Mouse (Mus musculus) adrenal gland, adult (tissue): ENCODE results near the gene Irf2bpl.

ENCODE experiments used
- DNase-seq, 2 experiments: peaks; one replicate each; pipeline ENCODE4 v3.0.0; 2022 to 2023; ENCODE audit warnings: low spot score in 1 of 2; ENCODE audit not compliant: inconsistent age in 2 of 2

The Irf2bpl gene

DNA sequence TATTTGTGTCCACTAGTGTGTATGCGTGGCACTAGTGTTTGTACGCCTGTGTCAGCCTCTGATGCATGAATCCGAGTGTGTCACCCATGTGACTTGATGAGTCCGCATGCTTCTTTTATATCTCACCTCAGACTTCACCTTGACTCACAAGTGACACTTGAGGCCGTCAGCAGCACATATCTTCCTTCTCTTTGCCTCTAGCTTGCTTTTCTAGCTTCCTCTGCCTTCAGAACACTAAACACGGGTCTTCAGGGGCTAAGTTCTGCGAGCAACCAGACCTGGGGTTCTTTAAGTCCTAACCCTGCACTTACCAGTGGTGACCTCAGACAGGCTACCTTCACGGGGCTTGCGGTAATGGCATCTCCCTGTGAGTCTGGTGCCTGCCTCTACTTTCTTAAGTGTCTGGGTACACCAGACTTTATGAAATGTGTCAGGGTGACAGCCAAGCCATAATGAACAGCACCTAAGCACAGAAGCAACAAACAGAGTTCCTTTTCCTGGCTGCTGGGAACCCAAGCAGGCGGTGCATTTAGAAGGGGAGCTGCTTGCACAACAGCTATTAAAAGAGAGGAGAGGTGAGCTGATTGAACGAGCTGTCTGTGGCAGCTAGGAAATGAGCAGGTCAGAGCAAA is 51.9 kb downstream of the Irf2bpl start:
- DNase-seq = peak in 1 of 2 experiments; percentile 47

DNA sequence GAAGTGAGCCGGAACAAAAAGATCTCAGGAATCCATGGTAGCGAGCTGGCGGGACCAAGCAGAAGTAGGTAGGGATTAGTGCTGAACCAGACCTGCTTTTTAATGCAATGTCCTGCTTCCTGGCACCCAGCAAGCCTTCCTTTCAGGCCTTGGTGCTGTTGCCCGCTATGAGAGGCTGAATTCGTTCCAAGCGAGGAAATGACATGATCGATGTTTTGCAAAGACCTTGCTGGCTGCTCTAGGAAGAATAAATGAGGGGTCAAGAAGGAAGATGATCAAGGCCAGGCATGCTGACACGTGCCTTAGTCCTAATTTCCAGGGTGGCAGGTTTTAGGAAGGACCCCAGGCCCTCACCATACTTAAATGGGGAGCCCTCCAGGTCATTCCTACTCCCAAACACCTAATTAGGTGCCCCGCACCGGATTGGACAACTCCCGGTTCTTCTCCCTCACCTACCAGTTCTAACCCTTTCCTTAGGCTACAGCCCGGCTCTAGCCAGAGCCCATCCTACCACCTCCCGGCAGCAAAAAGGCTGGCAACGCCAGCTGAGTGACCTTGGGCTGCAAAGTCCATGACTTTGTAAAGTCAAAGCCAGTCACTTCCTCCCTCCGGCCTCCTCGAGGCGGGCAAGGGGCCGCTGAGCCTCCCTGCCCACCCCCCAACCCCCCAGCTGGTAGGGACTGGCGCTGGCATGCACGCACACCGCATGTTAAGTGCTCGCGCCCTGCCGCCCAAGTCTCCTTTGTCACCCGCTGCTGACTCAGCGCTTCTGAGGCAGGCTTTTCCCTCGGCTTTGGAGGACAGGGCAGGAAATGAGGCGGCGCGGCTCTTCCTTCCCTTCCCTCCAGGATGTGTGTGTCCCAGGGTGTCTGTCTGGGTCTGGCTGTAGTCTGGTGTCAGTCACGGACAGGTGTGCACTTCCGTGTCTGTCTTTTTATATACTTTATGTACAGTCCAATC is 52.7 kb downstream of the Irf2bpl start:
- peak; percentile 86 to 95 for DNase-seq
